25 mouse cellular contexts compared by ENCODE assay signal in genomic region chr14:52188788-52189187, GRCm38 (mm10).
"Had no signal": no experiment of that assay in that cellular context is flagged by ENCODE, and none has a peak within 500 bp of the region (broad histone marks: within the 10 kb centered on the region; RNA-seq: fewer than 3 reads in every experiment).

No protein-coding gene starts in this region.

- ATAC-seq: forebrain, embryonic 13.5 days; forebrain, embryonic 14.5 days; forebrain, embryonic 15.5 days; forebrain, embryonic 16.5 days; forebrain, postnatal 0 days had no signal

- H3K4me1 ChIP-seq: embryonic facial prominence, embryonic 12.5 days; embryonic facial prominence, embryonic 13.5 days; embryonic facial prominence, embryonic 15.5 days; forebrain, embryonic 10.5 days; forebrain, embryonic 12.5 days; forebrain, embryonic 13.5 days; forebrain, embryonic 15.5 days; heart, embryonic 10.5 days had no signal

- H3K4me3 ChIP-seq: embryonic facial prominence, embryonic 10.5 days; embryonic facial prominence, embryonic 12.5 days; embryonic facial prominence, embryonic 13.5 days; embryonic facial prominence, embryonic 15.5 days; erythroblast, embryonic 14.5 days; forebrain, embryonic 10.5 days; forebrain, embryonic 12.5 days; forebrain, embryonic 13.5 days; forebrain, embryonic 15.5 days; gastrocnemius, adult 2 months; heart, adult 2 months; heart, embryonic 10.5 days had no signal

- DNase-seq: cerebellum, adult 9-11 months; cerebellum, postnatal 14 days; cerebellum, postnatal 25 days; cerebellum, postnatal 36 days; gastrocnemius, adult 2 months; gastrocnemius, postnatal 10 days; gastrocnemius, postnatal 14 days; gastrocnemius, postnatal 25 days; gastrocnemius, postnatal 36 days; heart, adult 11 months; heart, adult 18-20 months; heart, adult 2 months had no signal

- H3K27ac ChIP-seq: embryonic facial prominence, embryonic 10.5 days; embryonic facial prominence, embryonic 12.5 days; embryonic facial prominence, embryonic 13.5 days; embryonic facial prominence, embryonic 15.5 days; forebrain, embryonic 10.5 days; forebrain, embryonic 12.5 days; forebrain, embryonic 13.5 days; forebrain, embryonic 15.5 days; gastrocnemius, adult 2 months; heart, adult 2 months; heart, embryonic 10.5 days had no signal

- H3K27me3 ChIP-seq: embryonic facial prominence, embryonic 12.5 days; embryonic facial prominence, embryonic 13.5 days; embryonic facial prominence, embryonic 15.5 days; forebrain, embryonic 12.5 days; forebrain, embryonic 13.5 days; forebrain, embryonic 15.5 days had no signal

- H3K9ac ChIP-seq: embryonic facial prominence, embryonic 12.5 days; embryonic facial prominence, embryonic 13.5 days; embryonic facial prominence, embryonic 15.5 days; forebrain, embryonic 12.5 days; forebrain, embryonic 13.5 days; forebrain, embryonic 15.5 days; forebrain, postnatal 0 days had no signal

- H3K9me3 ChIP-seq: embryonic facial prominence, embryonic 10.5 days; embryonic facial prominence, embryonic 12.5 days; embryonic facial prominence, embryonic 13.5 days; embryonic facial prominence, embryonic 15.5 days; forebrain, embryonic 10.5 days; forebrain, embryonic 12.5 days; forebrain, embryonic 13.5 days; forebrain, embryonic 15.5 days; heart, embryonic 10.5 days had no signal
